Mouse (Mus musculus): Measurements from ENCODE around the gene Adamts10. TPM values are rescaled to one million over a fixed set of nuclear protein-coding genes. Genes with fewer than 3 reads are reported as not detected.

The Adamts10 gene
- polyA plus RNA-seq, 2 experiments from 2014 or later, result 53.9 to 80.8 TPM

DNA sequence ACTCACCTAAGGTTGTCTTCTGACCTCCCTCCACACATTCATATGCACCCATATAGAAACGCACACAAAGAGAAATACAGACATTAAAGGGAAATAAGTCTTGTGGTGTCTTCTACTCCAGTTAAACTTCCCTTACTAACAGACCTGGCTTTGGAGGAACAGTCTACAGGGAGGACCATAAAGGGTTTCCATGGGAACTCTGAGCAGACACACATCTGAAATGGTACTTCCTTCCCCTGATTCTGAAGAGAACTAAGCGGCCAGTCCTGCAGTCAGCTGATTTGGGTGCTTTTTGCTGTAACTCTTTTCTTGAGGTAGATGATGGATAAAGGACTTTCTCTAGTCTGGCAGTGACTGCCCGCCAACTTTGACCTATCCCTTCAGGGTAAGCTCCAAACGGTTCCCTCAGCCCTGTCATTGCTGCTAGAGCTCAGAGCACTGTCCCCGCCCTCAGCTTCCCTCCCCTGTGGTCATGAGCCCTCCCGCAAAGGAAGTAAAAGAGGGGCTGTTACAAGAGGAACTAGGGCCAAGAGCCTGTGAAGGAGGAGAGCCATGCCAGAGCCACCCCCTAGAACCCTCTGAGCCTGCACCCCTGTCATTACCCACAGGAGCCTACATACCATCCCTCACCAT, 31.3 kb downstream of the Adamts10 start, which contains the start of gene Myo1f:
Gene Myo1f, plus strand, starts transcription at position 485 of the 633 bp plus-strand sequence.
- peak; percentile 65 for ATAC-seq

DNA sequence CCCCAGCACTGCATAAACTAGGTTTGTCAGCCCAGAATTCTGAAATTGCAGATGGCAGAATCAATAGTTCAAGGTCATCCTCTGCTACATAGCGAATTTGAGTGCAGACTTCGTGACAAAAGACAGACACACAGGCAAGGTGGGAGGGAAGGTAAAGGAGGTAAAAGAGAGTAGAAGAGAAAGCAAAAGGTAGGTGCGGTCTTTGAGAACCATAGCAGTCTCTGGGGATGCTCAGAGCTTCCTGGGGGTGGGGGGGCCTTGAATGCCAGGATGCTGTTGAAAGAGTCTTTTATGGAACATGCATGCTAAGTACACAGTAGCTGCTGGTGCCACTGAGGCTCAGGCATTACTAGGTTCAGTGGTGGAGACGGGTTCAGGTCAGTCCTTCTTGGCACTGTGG, 33.9 kb downstream of the Adamts10 start:
- peak; percentile 30 for ATAC-seq

DNA sequence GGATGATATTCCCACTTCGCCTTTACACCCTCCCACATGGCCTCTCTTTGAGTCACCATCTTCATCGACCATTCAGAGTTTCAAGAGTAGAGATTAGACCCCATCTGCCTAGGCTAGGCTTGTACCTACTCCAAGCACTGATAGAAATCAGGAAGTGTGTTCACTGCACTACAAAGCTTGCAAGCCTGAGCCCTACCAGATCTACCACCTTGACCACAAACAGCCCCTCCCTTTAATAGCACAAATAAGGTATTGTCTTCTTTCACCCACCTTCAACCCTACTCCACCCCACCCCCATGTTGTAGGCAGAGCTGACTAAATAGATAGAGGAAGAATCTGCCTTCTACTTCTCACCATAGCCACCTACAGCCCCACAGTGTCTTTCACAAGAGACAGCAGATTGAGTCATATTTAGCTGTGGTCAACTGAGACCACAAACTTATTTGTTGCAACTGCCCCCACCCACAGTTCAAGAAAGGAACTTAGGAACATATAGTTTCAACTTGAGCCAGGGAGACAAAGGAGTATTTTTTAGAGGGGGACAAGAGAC, 39.6 kb downstream of the Adamts10 start:
- ATAC-seq, result peak; percentile 45

DNA sequence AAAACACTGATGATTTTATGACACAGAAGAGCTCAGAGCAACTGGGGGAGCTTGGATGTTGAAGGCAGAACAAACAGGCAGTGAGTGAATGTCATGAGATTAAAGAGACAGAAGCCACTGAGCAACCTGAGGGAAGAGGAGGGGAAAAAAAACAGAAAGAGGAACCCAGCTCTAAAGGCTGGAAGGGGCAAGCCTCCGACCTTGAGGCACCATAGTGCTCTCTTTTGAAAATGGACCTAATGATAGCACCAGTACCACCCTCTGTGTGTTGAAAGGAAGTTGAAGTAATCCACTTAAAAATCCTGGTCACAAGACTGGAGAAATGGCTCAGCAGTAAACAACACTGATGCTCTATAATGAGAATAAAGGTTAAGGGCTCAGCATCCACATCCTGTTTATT, 40.6 kb downstream of the Adamts10 start:
- no peak for ATAC-seq

DNA sequence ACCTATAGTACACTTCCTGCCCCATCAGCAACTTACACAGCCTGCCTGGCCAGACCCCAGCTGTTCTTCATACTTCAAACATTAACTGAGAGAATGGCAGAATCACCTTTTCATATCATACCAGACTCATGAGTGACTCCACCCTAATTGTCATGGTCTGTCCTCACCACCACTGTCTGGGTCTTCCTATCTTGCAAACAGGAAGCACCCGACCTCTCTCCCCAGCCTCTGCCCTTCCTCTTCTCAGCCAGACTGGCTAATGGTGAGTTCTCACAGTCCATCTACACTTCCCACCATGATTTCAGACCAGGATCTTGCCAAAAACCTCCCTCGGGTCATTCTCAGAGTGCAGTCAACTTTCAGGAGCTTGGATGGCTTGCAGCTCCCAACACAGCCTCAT, 42.2 kb downstream of the Adamts10 start:
- no peak for ATAC-seq

DNA sequence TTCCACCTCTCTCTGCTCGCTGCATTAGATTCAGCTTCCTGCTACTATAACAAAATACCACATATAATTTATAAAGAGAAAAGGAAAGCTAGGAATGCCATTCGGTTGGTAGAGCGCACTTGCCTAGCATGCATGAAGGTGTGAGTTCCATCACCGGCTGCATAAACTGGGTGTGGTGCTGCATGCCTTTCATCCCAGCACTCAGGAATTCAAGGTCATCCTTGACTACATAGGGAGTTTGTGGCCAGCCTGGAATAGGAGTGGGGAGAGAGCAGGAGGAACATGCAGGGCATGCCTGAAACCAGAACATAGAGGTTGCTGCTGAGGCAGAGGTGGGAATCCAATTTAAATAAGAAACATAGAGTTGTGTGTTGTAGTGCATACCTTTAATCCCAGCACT, 60.1 kb downstream of the Adamts10 start:
- no peak for ATAC-seq

DNA sequence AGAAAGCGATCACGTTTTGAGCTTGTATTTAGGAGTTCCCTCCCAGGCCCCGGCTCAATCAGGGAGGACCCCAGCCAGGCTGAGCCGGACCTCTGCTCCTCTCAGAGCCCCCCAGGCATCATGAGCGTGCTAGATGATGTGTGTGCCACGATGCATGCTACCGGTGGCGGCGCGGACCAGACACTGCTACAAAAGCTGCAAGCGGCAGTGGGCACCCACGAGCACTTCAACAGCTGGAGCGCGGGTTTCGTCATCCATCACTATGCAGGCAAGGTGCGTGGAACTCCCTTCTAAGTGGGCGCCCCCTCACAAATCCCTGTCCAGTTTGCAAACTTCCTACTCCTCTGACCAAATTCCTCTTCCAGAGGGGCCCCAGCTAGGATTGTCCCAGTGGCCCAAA, 62.0 kb downstream of the Adamts10 start:
- no peak for ATAC-seq

DNA sequence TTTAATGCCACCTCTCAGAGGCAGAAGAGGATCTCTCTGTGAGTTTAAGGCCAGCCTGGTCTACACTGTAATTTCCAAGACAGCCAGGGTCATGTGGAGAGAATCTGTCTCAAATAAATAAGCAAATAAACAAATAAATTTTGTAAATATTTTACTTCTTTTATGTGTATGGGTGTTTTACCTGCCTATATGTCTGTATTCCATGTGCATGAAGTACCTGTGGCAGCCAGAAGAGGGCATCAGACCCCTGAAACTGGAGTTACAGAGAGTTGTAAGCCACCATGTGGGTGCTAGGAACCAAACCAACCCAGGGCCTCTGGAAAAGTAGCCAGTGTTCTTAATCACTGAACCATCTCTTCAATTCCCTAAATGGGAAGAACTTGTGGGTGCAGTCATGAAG, 73.3 kb downstream of the Adamts10 start:
- ATAC-seq, result no peak

DNA sequence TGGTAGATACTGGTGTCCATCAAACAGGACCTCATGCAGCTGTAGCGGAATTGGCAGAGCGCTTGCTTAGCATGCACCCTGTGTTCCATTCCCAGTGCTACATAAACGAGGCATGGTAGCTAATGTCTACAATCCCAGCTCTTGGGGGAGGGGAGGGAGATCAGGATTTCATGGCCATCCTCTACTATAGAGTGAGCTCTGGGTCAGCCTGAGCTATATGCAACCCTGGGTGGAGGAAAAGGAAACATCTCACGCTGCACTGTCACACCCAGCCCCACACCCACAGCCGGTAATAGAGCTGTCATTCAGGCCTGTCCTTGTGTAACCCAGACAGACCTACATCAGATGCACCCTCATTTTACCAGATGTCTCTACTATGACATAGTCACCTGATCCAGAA, 74.5 kb downstream of the Adamts10 start:
- ATAC-seq, result no peak

DNA sequence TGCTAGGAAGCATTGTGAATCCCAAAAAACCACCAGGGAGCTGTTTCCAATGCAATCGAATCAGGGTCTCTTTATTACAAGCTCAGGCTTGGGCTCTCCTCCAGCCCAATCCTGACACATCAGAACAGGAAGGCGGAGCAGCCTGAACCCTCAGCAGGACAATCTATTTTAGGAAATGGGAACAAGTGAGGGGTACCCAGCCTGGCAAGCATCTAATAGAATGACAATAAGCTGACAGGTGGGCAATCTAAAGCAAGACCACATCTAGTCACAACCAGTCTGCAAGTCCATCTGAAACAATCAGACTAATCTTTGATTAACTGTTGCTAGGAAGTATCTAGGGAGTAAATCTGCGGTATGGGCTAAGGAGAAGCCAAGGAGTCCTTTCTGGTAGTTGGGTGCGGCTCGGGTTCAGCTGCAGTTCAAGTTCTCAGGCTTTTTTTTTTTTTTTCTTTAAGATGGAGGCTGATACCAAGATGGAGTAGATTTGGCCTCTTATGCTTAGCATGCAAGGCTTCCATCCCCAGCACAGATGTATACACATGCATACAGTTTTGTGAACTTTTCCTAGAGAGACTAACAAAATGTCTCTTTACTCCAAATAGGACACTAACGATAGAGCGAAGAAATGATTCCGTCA, 76.0 kb downstream of the Adamts10 start:
- no peak for ATAC-seq

DNA sequence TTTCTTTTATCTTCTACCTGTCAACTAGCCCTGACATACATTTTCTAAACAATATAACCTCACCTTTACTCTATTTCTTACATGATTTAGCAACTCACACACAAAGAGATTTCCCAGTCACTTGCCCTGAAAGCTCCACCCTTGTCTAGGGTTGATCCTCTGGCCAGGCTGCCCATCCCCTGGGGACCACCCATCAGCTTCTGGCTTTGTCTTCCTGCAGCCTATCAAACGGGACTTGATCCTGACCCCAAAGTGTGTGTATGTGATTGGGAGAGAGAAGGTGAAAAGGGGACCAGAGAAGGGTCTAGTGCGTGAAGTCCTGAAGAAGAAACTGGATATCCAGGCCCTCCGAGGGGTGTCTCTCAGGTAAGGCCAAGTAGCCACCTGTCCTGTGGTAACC, 76.8 kb downstream of the Adamts10 start:
- no peak for ATAC-seq

DNA sequence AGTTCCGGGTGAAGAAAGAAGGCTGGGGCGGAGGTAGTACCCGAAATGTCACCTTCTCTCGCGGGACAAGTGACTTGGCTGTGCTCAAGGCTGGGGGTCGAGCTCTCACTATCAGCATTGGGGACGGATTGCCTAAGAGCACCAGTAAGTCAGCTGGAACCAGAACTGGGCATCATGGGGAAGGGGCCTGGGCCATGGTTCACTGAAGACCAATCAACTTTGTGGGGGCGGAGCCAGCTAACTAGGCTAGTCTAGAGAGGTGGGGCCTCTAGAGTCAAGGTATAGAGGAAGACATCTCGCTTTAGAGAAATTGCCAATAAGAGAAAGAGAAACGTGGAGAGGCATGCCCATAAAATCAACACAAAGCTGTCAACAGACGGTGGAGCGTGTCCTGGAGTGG, 77.9 kb downstream of the Adamts10 start:
- ATAC-seq, result no peak

Other genes starting within 250 kb of the Adamts10 start
- 10 to 100 TPM; 10.1 to 12.6 TPM for gene Zfp955b, start 234.7 kb upstream of the Adamts10 start, polyA plus RNA-seq (2017; shearing (Covaris generic))
- 10 to 100 TPM in 1 of 2 experiments, 1 to 10 TPM in 1; 7.5 to 10.2 TPM for gene Zfp81, start 165.3 kb upstream of the Adamts10 start, polyA plus RNA-seq (2017; shearing (Covaris generic))
- 10 to 100 TPM in 1 of 2 experiments, 1 to 10 TPM in 1; 7.1 to 10.2 TPM for gene Zfp101, start 129.6 kb upstream of the Adamts10 start, polyA plus RNA-seq (2017; shearing (Covaris generic))
- not detected for gene Actl9, start 91.3 kb upstream of the Adamts10 start, polyA plus RNA-seq (2017; shearing (Covaris generic))
- gene Myo1f, start 31.5 kb downstream of the Adamts10 start, polyA plus RNA-seq (2017; shearing (Covaris generic)), result 10 to 100 TPM; 51.2 to 91.0 TPM
- gene Zfp414, start 104.9 kb downstream of the Adamts10 start, polyA plus RNA-seq (2017; shearing (Covaris generic)), result 10 to 100 TPM; 51.4 to 82.4 TPM
- gene Pram1, start 113.9 kb downstream of the Adamts10 start, polyA plus RNA-seq (2017; shearing (Covaris generic)), result 1 to 10 TPM; 1.3 to 2.4 TPM
- gene Hnrnpm, start 162.7 kb downstream of the Adamts10 start, polyA plus RNA-seq (2017; shearing (Covaris generic)), result 100 to 1,000 TPM; 297 to 326 TPM
- gene March2, start 194.5 kb downstream of the Adamts10 start, polyA plus RNA-seq (2017; shearing (Covaris generic)), result 10 to 100 TPM; 23.1 to 24.4 TPM
- gene Rab11b, start 236.3 kb downstream of the Adamts10 start, polyA plus RNA-seq (2017; shearing (Covaris generic)), result 100 to 1,000 TPM; 257 to 400 TPM

All from CD4-positive, CD25-positive, alpha-beta regulatory T cell, adult 4 months (primary cell).